Mouse (Mus musculus): ENCODE results near the gene Slc22a14.

DNA sequence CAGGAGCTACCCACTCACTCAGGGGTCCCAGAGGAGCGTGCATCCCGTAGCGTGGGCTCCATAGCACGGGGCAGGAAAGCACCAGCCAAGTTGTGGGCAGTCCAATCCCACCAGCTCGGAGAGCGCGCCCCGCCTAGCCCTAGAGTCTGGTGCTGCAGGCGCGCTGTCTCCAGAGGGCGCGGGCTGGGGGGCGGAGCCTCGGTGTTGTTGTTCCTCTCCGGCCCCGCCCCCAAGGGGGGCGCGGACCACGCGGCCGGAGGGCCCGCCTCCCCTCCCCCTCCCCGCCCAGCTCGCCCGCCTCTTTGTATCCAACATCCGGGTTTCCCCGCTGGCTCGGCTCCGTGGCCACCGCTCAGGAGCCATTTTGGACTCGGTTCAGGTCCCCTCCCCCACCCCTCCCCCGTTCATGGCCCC lies 36.5 kb upstream of the Slc22a14 start, which contains the start of gene Acvr2b:
- TF ChIP-seq CTCF (IDR thresholded peaks at IDR 0.05; ENCODE audit: low read depth, low read length) (peak; percentile 39; the same call in 1 of the 2 replicates), POLR2A (IDR thresholded peaks at IDR 0.05; ENCODE audit: extremely low read depth, insufficient read depth, low read length) (0 out of 2 replicates have a peak, but pooled peaks have one; percentile 32)
